Mouse (Mus musculus): Measurements from ENCODE around the gene Irf2. TPM values are rescaled to one million over a fixed set of nuclear protein-coding genes. Genes with fewer than 3 reads are reported as not detected.

The Irf2 gene
- polyA plus RNA-seq, 1 experiment from 2014 or later, result 29.0 TPM

GRCm38 (mm10) chr8:46747311-46747980 lies 7.9 kb downstream of the Irf2 start:
- Histone ChIP-seq H3K4me1 (ENCODE audit: control insufficient read depth, insufficient read depth, low read length) (peaks cover 26% of the 10 kb centered on the region), H3K9ac (ENCODE audit: low read depth, low read length) (no peak overlapping the region), H3K9me3 (ENCODE audit: control insufficient read depth, low read length) (no peaks in the 10 kb centered on the region), H3K27ac (ENCODE audit: low read length) (no peak overlapping the region), H3K27me3 (replicated peaks; ENCODE audit: control insufficient read depth, insufficient read depth, low read length) (no peaks in the 10 kb centered on the region), H3K4me3 (ENCODE audit: low read length) (no peak overlapping the region), H3K36me3 (ENCODE audit: control insufficient read depth, insufficient read depth, low read length) (no peaks in the 10 kb centered on the region), H3K4me2 (ENCODE audit: low read depth, low read length) (no peak overlapping the region)
- ATAC-seq, result no peak
- WGBS, result 47% methylated on average over 4 of the region's 4 CpGs

GRCm38 (mm10) chr8:46750000-46750399 lies 10.5 kb downstream of the Irf2 start:
- Histone ChIP-seq H3K27me3 (replicated peaks; ENCODE audit: control insufficient read depth, insufficient read depth, low read length) (no peaks in the 10 kb centered on the region), H3K4me1 (ENCODE audit: control insufficient read depth, insufficient read depth, low read length) (peaks cover 16% of the 10 kb centered on the region), H3K27ac (ENCODE audit: low read length) (no peak overlapping the region), H3K9me3 (ENCODE audit: control insufficient read depth, low read length) (no peaks in the 10 kb centered on the region), H3K36me3 (ENCODE audit: control insufficient read depth, insufficient read depth, low read length) (no peaks in the 10 kb centered on the region), H3K4me3 (ENCODE audit: low read length) (no peak overlapping the region), H3K4me2 (ENCODE audit: low read depth, low read length) (no peak overlapping the region), H3K9ac (ENCODE audit: low read depth, low read length) (no peak overlapping the region)
- ATAC-seq, result no peak
- WGBS, result 81% methylated on average over 5 of the region's 5 CpGs

- H3K27ac ChIP-seq (ENCODE audit: low read length), result no peak overlapping the region
- no peaks in the 10 kb centered on the region for H3K27me3 ChIP-seq (replicated peaks; ENCODE audit: control insufficient read depth, insufficient read depth, low read length)
- no peaks in the 10 kb centered on the region for H3K9me3 ChIP-seq (ENCODE audit: control insufficient read depth, low read length)
- H3K4me3 ChIP-seq (ENCODE audit: low read length), result no peak overlapping the region
- H3K4me2 ChIP-seq (ENCODE audit: low read depth, low read length), result no peak overlapping the region
- H3K9ac ChIP-seq (ENCODE audit: low read depth, low read length), result no peak overlapping the region
- 60% methylated on average over 8 of the region's 8 CpGs for WGBS
- ATAC-seq, result peak; percentile 75
- no peaks in the 10 kb centered on the region for H3K36me3 ChIP-seq (ENCODE audit: control insufficient read depth, insufficient read depth, low read length)
- H3K4me1 ChIP-seq (ENCODE audit: control insufficient read depth, insufficient read depth, low read length), result peaks cover 17% of the 10 kb centered on the region
These were observed 11.0 kb downstream of the Irf2 start for GRCm38 (mm10) chr8:46750566-46750965.

GRCm38 (mm10) chr8:46751151-46751550 lies 11.6 kb downstream of the Irf2 start:
- no peak for ATAC-seq
- no peaks in the 10 kb centered on the region for H3K9me3 ChIP-seq (ENCODE audit: control insufficient read depth, low read length)
- H3K27me3 ChIP-seq (replicated peaks; ENCODE audit: control insufficient read depth, insufficient read depth, low read length), result no peaks in the 10 kb centered on the region
- H3K9ac ChIP-seq (ENCODE audit: low read depth, low read length), result no peak overlapping the region
- H3K27ac ChIP-seq (ENCODE audit: low read length), result no peak overlapping the region
- no peaks in the 10 kb centered on the region for H3K36me3 ChIP-seq (ENCODE audit: control insufficient read depth, insufficient read depth, low read length)
- no peak overlapping the region for H3K4me2 ChIP-seq (ENCODE audit: low read depth, low read length)
- H3K4me3 ChIP-seq (ENCODE audit: low read length), result no peak overlapping the region
- H3K4me1 ChIP-seq (ENCODE audit: control insufficient read depth, insufficient read depth, low read length), result peaks cover 19% of the 10 kb centered on the region
- WGBS, result 56% methylated on average over 4 of the region's 4 CpGs

- Histone ChIP-seq H3K4me2 (ENCODE audit: low read depth, low read length) (no peak overlapping the region), H3K36me3 (ENCODE audit: control insufficient read depth, insufficient read depth, low read length) (no peaks in the 10 kb centered on the region), H3K4me1 (ENCODE audit: control insufficient read depth, insufficient read depth, low read length) (peaks cover 21% of the 10 kb centered on the region), H3K27me3 (replicated peaks; ENCODE audit: control insufficient read depth, insufficient read depth, low read length) (no peaks in the 10 kb centered on the region), H3K4me3 (ENCODE audit: low read length) (no peak overlapping the region), H3K9ac (ENCODE audit: low read depth, low read length) (no peak overlapping the region), H3K27ac (ENCODE audit: low read length) (no peak overlapping the region), H3K9me3 (ENCODE audit: control insufficient read depth, low read length) (no peaks in the 10 kb centered on the region)
- WGBS, result 81% methylated on average over 12 of the region's 12 CpGs
- no peak for ATAC-seq
These were observed 13.5 kb downstream of the Irf2 start for GRCm38 (mm10) chr8:46752986-46753385.

- Histone ChIP-seq H3K27me3 (replicated peaks; ENCODE audit: control insufficient read depth, insufficient read depth, low read length) (no peaks in the 10 kb centered on the region), H3K4me2 (ENCODE audit: low read depth, low read length) (no peak overlapping the region), H3K36me3 (ENCODE audit: control insufficient read depth, insufficient read depth, low read length) (no peaks in the 10 kb centered on the region), H3K9me3 (ENCODE audit: control insufficient read depth, low read length) (no peaks in the 10 kb centered on the region), H3K4me3 (ENCODE audit: low read length) (no peak overlapping the region), H3K4me1 (ENCODE audit: control insufficient read depth, insufficient read depth, low read length) (peaks cover 26% of the 10 kb centered on the region), H3K9ac (ENCODE audit: low read depth, low read length) (no peak overlapping the region), H3K27ac (ENCODE audit: low read length) (no peak overlapping the region)
- no peak for ATAC-seq
- WGBS, result 75% methylated on average over 5 of the region's 5 CpGs
These were observed 14.8 kb downstream of the Irf2 start for GRCm38 (mm10) chr8:46754355-46754754.

- H3K36me3 ChIP-seq (ENCODE audit: control insufficient read depth, insufficient read depth, low read length), result no peaks in the 10 kb centered on the region
- peaks cover 29% of the 10 kb centered on the region for H3K4me1 ChIP-seq (ENCODE audit: control insufficient read depth, insufficient read depth, low read length)
- no peak for ATAC-seq
- no peak overlapping the region for H3K4me3 ChIP-seq (ENCODE audit: low read length)
- H3K27me3 ChIP-seq (replicated peaks; ENCODE audit: control insufficient read depth, insufficient read depth, low read length), result no peaks in the 10 kb centered on the region
- 72% methylated on average over 5 of the region's 5 CpGs for WGBS
- no peak overlapping the region for H3K4me2 ChIP-seq (ENCODE audit: low read depth, low read length)
- no peak overlapping the region for H3K27ac ChIP-seq (ENCODE audit: low read length)
- H3K9ac ChIP-seq (ENCODE audit: low read depth, low read length), result no peak overlapping the region
- no peaks in the 10 kb centered on the region for H3K9me3 ChIP-seq (ENCODE audit: control insufficient read depth, low read length)
These were observed 16.3 kb downstream of the Irf2 start for GRCm38 (mm10) chr8:46755731-46756333.

- Histone ChIP-seq H3K4me2 (ENCODE audit: low read depth, low read length) (no peak overlapping the region), H3K4me1 (ENCODE audit: control insufficient read depth, insufficient read depth, low read length) (peaks cover 32% of the 10 kb centered on the region), H3K9ac (ENCODE audit: low read depth, low read length) (no peak overlapping the region), H3K9me3 (ENCODE audit: control insufficient read depth, low read length) (no peaks in the 10 kb centered on the region), H3K27me3 (replicated peaks; ENCODE audit: control insufficient read depth, insufficient read depth, low read length) (no peaks in the 10 kb centered on the region), H3K27ac (ENCODE audit: low read length) (no peak overlapping the region), H3K4me3 (ENCODE audit: low read length) (no peak overlapping the region), H3K36me3 (ENCODE audit: control insufficient read depth, insufficient read depth, low read length) (no peaks in the 10 kb centered on the region)
- no peak for ATAC-seq
- WGBS, result 90% methylated on average over 9 of the region's 9 CpGs
These were observed 18.1 kb downstream of the Irf2 start for GRCm38 (mm10) chr8:46757613-46758012.

GRCm38 (mm10) chr8:46758131-46758530 lies 18.6 kb downstream of the Irf2 start:
- 88% methylated on average over 7 of the region's 7 CpGs for WGBS

More at GRCm38 (mm10) chr8:46758131-46758530, 18.6 kb downstream of the Irf2 start:
- Histone ChIP-seq H3K9me3 (ENCODE audit: control insufficient read depth, low read length) (no peaks in the 10 kb centered on the region), H3K9ac (ENCODE audit: low read depth, low read length) (no peak overlapping the region), H3K4me2 (ENCODE audit: low read depth, low read length) (no peak overlapping the region), H3K27me3 (replicated peaks; ENCODE audit: control insufficient read depth, insufficient read depth, low read length) (no peaks in the 10 kb centered on the region), H3K36me3 (ENCODE audit: control insufficient read depth, insufficient read depth, low read length) (no peaks in the 10 kb centered on the region), H3K4me3 (ENCODE audit: low read length) (no peak overlapping the region), H3K27ac (ENCODE audit: low read length) (no peak overlapping the region), H3K4me1 (ENCODE audit: control insufficient read depth, insufficient read depth, low read length) (peaks cover 32% of the 10 kb centered on the region)
- no peak for ATAC-seq

Data from intestine, embryonic 16.5 days (tissue).